Mouse (Mus musculus) layer of hippocampus, postnatal 14 days (tissue): ENCODE measurements around the gene Ak1. TPM values are rescaled to one million over a fixed set of nuclear protein-coding genes. Genes with fewer than 3 reads are reported as not detected.
A peak's percentile ranks its signal among the peaks of the same experiment; 100 is the strongest.

ENCODE experiments used
- DNase-seq, 2 experiments: peaks; one replicate each; pipeline ENCODE4 v3.0.0; 2021 to 2022; ENCODE audit warnings: low spot score in 2 of 2, mixed read lengths in 1 of 2
- long read RNA-seq, 2 experiments: library from polyadenylated mRNA; stranded (forward); transcript quantifications; one replicate each; pipeline ENCODE4 v2.0.0; 2021
- total RNA-seq, 2 experiments: library from RNA; stranded (reverse); gene quantifications; 2 replicates each; pipeline ENCODE4 v1.2.3; 2021

Ak1 gene
- total RNA-seq: 100 to 1,000 TPM; 124 to 125 TPM
- long read RNA-seq, experiment 1, transcript Ak1-202 (7 exons, 2,063 nt): major isoform, 92 of 110 reads
- long read RNA-seq, experiment 1, partial matches to known transcripts: 9 of 110 reads
- long read RNA-seq, experiment 1, other reads (novel, unspliced or antisense): 9 of 110 reads
- long read RNA-seq, experiment 2, transcript Ak1-202 (7 exons, 2,063 nt): major isoform, 138 of 168 reads
- long read RNA-seq, experiment 2, partial matches to known transcripts: 16 of 168 reads
- long read RNA-seq, experiment 2, other reads (novel, unspliced or antisense): 10 of 168 reads

GRCm38 (mm10) chr2:32621517-32621859 is at the start of gene Ak1:
TSS of gene Ak1 (plus strand) at chr2:32621758.
- no peak for DNase-seq

DNA sequence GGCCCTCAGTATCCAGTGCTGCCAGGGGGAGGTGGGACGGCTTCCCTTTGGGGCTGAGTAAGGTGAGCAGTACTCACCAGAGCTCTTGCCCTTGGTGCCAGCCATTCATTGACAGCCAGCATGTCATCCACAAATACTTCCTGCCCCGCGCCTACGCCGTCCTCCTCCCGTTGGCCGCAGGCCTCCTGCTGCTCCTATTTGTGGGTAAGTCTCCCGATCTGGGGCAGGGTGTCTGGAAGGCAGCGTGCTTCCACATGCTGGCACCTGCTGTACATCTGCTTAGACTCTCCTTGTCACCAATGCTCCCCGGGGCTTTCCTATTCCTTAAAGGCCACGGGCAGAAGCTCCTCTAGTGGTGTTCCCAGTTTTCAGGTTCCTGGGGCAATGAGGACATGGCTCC is 49.4 kb upstream of the Ak1 start:
- no peak for DNase-seq

DNA sequence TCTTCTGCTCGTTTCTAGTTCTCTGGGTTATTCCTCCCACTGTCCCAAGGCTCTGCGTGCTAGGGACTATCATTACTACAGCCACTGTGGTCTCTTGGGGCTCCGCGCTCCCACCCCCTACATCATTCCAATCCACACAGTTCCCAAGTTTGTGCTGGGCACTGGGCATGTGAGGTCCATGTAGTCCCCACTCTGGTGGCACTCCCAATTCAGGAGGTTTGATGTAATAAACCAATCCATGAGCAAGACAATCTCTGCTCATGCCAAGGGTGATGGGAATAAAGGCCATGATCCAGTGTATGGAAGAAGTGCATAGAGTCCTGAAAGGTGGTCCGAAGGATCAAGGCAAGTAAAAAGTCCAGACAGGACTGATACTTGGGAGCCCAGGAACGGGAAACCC is 47.1 kb upstream of the Ak1 start, which contains the start of gene Pip5kl1:
Pip5kl1 (plus strand) TSS at position 301 of the 400 bp plus-strand sequence.
- DNase-seq: no peak

- peak; percentile 67 to 74 for DNase-seq
These were observed 46.5 kb upstream of the Ak1 start for GRCm38 (mm10) chr2:32574901-32575585.

GRCm38 (mm10) chr2:32575586-32576160 is 45.9 kb upstream of the Ak1 start, which contains the start of gene 9430097D07Rik:
TSS of gene 9430097D07Rik (minus strand) at chr2:32575684.
- DNase-seq: peak; percentile 66 to 69

GRCm38 (mm10) chr2:32576532-32576931 is 45.0 kb upstream of the Ak1 start:
- no peak for DNase-seq

- DNase-seq: no peak
These were observed 43.2 kb upstream of the Ak1 start for GRCm38 (mm10) chr2:32578146-32579046.

DNA sequence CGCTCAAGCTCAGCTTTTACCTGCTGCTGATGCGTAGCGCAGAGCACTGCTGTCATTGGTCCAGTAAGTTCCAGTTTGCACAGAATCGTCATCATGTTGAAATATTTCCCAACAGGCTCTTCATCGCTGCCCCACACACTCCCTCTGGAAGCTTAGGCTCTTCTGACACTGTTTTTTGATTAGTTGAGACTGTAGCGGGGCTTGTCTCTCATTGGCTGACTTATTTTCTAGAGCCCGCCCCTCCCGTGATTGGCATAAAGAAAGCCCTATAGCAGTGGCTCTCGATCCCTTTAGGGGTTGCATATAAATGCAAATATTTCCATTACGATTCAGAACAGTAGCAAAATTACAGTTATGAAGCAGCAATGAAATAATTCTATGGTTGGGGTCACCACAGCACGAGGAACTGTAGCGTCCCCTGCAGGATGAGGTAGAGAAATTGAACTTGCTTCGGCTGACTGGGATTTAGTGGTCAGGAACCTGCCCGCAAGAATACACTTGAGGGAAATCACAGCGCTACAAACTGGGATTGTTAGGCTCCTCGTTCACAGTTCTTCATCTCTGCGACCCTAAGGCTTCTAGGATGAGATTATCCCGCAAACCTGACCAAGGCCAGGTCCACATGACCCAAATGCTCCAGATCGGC is 40.0 kb upstream of the Ak1 start:
- peak; percentile 72 to 76 for DNase-seq

GRCm38 (mm10) chr2:32582830-32583799 is 38.4 kb upstream of the Ak1 start:
- peak; percentile 83 to 90 for DNase-seq

DNA sequence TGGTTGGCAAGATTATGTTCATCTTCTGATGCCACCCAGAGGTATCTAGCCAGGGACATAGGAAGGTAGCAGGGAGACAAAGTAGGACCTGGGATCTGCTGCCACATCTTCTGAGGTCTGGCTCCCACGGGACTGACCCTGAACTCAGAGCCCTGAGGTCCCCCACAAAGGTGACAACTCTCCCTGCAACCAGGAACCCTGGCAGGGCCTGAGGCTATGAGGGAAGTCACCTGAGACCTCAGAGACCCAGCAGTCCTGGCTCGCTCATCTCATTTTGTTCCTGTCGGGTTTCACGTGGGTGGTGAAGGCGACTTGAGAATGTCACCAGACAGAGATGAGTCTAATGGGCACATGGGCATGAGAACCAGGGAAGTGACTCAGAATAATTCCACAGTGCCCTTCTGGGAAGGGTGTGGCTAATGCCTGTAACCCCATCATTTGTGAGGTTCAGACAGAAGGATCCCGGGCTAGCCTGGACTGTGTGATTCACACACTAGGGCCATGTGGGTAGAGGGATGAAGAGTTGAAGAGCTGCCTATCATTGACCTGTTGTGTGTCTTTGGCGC is 36.3 kb upstream of the Ak1 start:
- DNase-seq: no peak

DNA sequence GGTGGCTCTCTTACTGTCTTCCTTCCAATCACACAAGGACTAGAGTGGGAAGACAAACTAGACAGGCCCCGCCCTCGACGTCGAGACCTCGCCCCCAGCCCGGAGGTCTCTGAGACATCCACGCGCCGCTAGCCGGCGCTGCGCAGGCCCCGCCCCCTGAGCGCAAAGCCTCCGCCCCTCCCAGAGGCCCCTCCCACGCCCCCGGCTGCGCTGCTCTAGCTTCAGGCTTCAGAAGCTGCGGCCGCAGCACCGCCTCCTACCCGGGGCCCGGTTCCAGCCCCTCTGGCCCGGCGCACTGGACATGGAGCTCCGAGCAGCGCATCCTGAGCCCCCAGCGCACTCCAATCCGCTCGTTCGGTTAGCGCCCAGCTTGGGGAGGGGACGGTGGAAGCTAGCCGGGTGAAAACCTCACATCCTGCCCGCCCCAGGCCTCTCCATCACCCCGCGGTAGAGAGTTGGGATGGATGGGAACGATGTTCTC is 34.6 kb upstream of the Ak1 start, which contains the start of gene St6galnac4:
St6galnac4 (plus strand) TSS at position 225 of the 481 bp plus-strand sequence.
- DNase-seq: peak; percentile 82 to 89

GRCm38 (mm10) chr2:32587731-32588321 is 33.7 kb upstream of the Ak1 start:
- DNase-seq: no peak

DNA sequence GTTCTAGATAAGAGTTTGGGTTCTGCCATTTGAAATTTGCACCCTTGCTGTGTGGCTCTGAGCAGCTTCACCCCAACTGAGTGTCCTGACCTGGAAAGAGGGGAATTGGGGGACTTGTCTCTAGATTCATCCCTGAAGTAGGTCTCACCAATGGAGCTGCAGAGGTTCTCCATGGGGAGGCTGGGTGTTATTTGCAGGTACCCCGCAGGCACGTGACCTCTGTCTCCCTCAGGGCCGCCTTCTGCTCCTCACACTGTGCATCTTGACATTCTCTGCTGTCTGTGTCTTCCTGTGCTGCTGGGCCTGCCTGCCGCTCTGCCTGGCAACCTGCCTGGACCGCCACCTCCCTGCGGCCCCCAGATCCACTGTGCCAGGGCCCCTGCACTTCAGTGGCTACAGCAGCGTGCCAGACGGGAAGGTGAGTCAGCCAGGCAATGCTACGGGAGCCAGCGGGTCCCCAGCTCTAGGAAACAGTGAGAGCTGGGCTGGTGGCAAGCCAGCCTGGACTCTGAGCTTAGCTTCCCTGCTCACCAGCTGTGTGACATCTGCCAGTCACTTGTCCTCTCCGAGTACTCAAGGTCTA is 32.3 kb upstream of the Ak1 start:
- no peak for DNase-seq

- DNase-seq: no peak
These were observed 31.3 kb upstream of the Ak1 start for GRCm38 (mm10) chr2:32590224-32590623.

DNA sequence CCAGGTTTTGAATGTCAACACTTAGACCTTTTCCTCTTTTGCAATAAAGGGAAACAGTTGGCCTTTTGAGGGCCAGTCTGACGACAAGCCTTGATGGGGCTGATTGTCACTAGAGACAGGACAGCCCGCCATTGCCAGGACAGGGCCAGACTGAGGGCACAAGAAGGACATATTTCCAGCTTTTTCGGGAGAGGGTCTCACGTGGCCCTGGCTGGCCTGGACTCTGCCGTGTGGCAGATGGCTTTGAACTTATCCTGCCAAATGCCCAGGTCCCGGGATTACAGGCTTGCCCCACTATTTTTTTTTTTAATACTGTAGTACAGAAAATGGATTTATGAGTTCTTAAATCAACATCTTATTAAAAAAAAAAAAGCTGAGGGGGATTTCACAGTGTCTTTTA is 30.3 kb upstream of the Ak1 start:
- DNase-seq: no peak

DNA sequence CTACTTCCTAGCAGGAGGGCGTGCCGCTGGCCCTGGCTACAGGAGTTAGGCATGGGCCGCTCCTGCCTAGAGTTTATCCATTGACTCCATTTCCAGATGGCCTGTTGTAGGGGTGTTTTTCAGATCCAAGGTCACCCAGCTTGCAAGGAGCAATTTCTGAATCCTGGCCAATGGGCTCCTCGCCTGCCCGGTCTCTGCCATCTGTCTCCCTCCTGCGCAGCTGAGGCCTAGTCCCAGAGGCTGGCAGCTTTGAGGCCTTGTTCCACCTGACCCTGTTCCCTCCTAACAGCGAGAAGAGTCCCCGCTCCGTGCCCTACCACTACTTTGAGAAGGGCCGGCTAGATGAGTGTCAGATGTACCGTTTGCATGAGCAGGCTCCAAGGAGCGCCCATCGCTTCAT is 24.8 kb upstream of the Ak1 start:
- DNase-seq: no peak

- no peak for DNase-seq
These were observed 24.3 kb upstream of the Ak1 start for GRCm38 (mm10) chr2:32597248-32597647.

DNA sequence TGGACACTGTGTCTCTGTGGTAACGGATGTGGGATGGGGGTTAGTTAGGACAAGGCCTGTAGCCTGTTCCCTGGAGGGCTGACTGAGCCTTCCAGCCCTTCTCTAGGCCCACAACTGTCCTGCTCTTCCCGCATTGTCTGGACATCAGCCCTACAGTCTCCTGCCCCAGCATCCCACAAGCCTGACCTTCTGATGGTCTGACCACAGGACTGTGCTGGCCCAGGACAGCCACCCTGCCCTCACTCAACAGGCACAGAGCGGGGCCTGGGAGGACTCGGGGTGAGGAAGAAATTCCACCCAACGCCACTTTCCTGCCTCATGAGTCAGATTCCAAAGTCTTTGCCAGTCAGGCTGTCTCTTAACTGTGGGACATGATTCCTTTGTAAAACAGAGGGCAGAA is 23.9 kb upstream of the Ak1 start:
- no peak for DNase-seq
